Mouse (Mus musculus) liver, embryonic 14.5 days (tissue): Measurements from ENCODE around the gene Rela. TPM values are rescaled to one million over a fixed set of nuclear protein-coding genes. Genes with fewer than 3 reads are reported as not detected.

Source experiments
- ATAC-seq: fragments of 200-750 bp; cut with Nextera tagmentation; 2 replicates; pipeline ENCODE4 v1.8.0; 2017; ENCODE audit warnings: moderate number of reproducible peaks, mild to moderate bottlenecking, moderate library complexity; ENCODE audit not compliant: insufficient read depth
- DNase-seq, 3 experiments: peaks; one replicate each; pipeline ENCODE4 v3.0.0-alpha.2; 2012 to 2013; ENCODE audit warnings: low read depth in 3 of 3, low spot score in 3 of 3
- H3K27ac ChIP-seq: fragments of 300-500 bp; sonication (generic); 2 replicates; pipeline ENCODE4 v1.5.1; 2014; ENCODE audit warnings: moderate library complexity, mild to moderate bottlenecking, control low read depth, inconsistent platforms
- H3K27me3 ChIP-seq: fragments of 300-500 bp; sonication (generic); 2 replicates; pipeline ENCODE4 v1.6.1; 2014; ENCODE audit warnings: mild to moderate bottlenecking, low read length, moderate library complexity; ENCODE audit not compliant: control insufficient read depth, insufficient read depth
- H3K36me3 ChIP-seq: fragments of 300-500 bp; sonication (generic); replicated peaks from 2 replicates; pipeline ENCODE4 v1.6.1; 2014; ENCODE audit warnings: low read depth; ENCODE audit not compliant: control insufficient read depth, insufficient read depth
- H3K4me1 ChIP-seq, 2 experiments: fragments of 200-500 bp in 1 of 2; fragments of 300-500 bp in 1 of 2; sonication (generic) in 1 of 2; replicated peaks; 2 replicates each; pipeline ENCODE4 v1.6.1; 2012 to 2014; ENCODE audit warnings: antibody characterized with exemption in 1 of 2, inconsistent platforms in 1 of 2, low read length in 1 of 2; ENCODE audit not compliant: control insufficient read depth in 2 of 2, insufficient read depth in 2 of 2
- H3K4me2 ChIP-seq: fragments of 300-500 bp; sonication (generic); 2 replicates; pipeline ENCODE4 v1.6.1; 2014; ENCODE audit warnings: low read depth, mild to moderate bottlenecking, control low read depth, moderate library complexity
- H3K4me3 ChIP-seq, 2 experiments: fragments of 200-500 bp in 1 of 2; fragments of 300-500 bp in 1 of 2; sonication (generic) in 1 of 2; 2 replicates each; pipeline ENCODE4 v1.5.1; 2012 to 2014; ENCODE audit warnings: low read depth in 2 of 2, low read length in 2 of 2, mild to moderate bottlenecking in 2 of 2, control low read depth in 1 of 2, inconsistent platforms in 1 of 2, moderate library complexity in 1 of 2; ENCODE audit not compliant: insufficient read depth in 1 of 2
- H3K9ac ChIP-seq: fragments of 300-500 bp; sonication (generic); replicated peaks from 2 replicates; pipeline ENCODE4 v1.6.1; 2014; ENCODE audit warnings: mild to moderate bottlenecking, control low read depth, moderate library complexity
- H3K9me3 ChIP-seq: fragments of 300-500 bp; sonication (generic); 2 replicates; pipeline ENCODE4 v1.6.1; 2016; ENCODE audit warnings: low read length, mixed read lengths; ENCODE audit not compliant: control insufficient read depth
- CTCF ChIP-seq: IDR thresholded peaks from 2 replicates; pipeline ENCODE4 v1.5.1; 2016; ENCODE audit warnings: antibody characterized with exemption, low read depth, control low read depth
- EP300 ChIP-seq: IDR thresholded peaks from 2 replicates; pipeline ENCODE4 v1.6.1; 2016; ENCODE audit warnings: antibody characterized with exemption, low read depth
- WGBS: fragments of 180-500 bp; shearing (Covaris S2); extraction: QIAGEN DNeasy Blood & Tissue Kit; methylation state at CpG from one replicate; pipeline ENCODE4 v1.1.7; 2014; ENCODE audit not compliant: insufficient replicate concordance; 5-methylcytosine and 5-hydroxymethylcytosine counted together
- polyA plus RNA-seq, 2 experiments: library from polyadenylated mRNA; depleted of rRNA in 1 of 2; stranded (reverse) in 1 of 2; unstranded in 1 of 2; fragments of >200 nt; fragmentation: Nextera tagmentation in 1 of 2; extraction: Ambion mirVana in 1 of 2; gene quantifications; 2 replicates each; pipeline versions ENCODE4 v1.2.1 to v1.2.3; 2012 to 2014

Rela gene
- polyA plus RNA-seq, 2 experiments = 14.8 to 18.9 TPM

- Histone ChIP-seq H3K36me3 (peaks cover 52% of the 10 kb centered on the region), H3K27me3 (no peaks in the 10 kb centered on the region), H3K9ac (no peak overlapping the region), H3K4me1 (peaks cover 13 to 22% of the 10 kb centered on the region in 2 experiments), H3K9me3 (no peaks in the 10 kb centered on the region), H3K27ac (no peak overlapping the region), H3K4me3 (no peak overlapping the region), H3K4me2 (no peak overlapping the region)
- DNase-seq (no peak), ATAC-seq (no peak)
- WGBS = 89% methylated on average over 17 of the region's 17 CpGs
- TF ChIP-seq CTCF (no peak), EP300 (no peak)
Measured at GRCm38 (mm10) chr19:5641021-5641420, 3.7 kb downstream of the Rela start.

- WGBS = 76% methylated on average over 8 of the region's 8 CpGs
- Histone ChIP-seq H3K4me3 (no peak overlapping the region), H3K27me3 (no peaks in the 10 kb centered on the region), H3K9ac (no peak overlapping the region), H3K27ac (no peak overlapping the region), H3K4me1 (peaks cover 13 to 17% of the 10 kb centered on the region in 2 experiments), H3K36me3 (peaks cover 56% of the 10 kb centered on the region), H3K9me3 (no peaks in the 10 kb centered on the region), H3K4me2 (no peak overlapping the region)
- DNase-seq = no peak
- ATAC-seq = no peak
- TF ChIP-seq EP300 (no peak), CTCF (no peak)
Measured at GRCm38 (mm10) chr19:5641641-5642040, 4.4 kb downstream of the Rela start.

- Histone ChIP-seq H3K4me3 (no peak overlapping the region), H3K36me3 (peaks cover 60% of the 10 kb centered on the region), H3K9ac (no peak overlapping the region), H3K4me2 (no peak overlapping the region), H3K9me3 (no peaks in the 10 kb centered on the region), H3K27ac (no peak overlapping the region), H3K27me3 (no peaks in the 10 kb centered on the region), H3K4me1 (peaks cover 0 to 12% of the 10 kb centered on the region in 2 experiments; a peak in 2 of 4 replicates)
- ATAC-seq (no peak), DNase-seq (no peak)
- TF ChIP-seq EP300 (no peak), CTCF (no peak)
- 89% methylated on average over 9 of the region's 9 CpGs for WGBS
Measured at GRCm38 (mm10) chr19:5645280-5645679, 8.0 kb downstream of the Rela start.

GRCm38 (mm10) chr19:5646731-5647330 is 9.5 kb downstream of the Rela start:
- H3K4me2 ChIP-seq = no peak overlapping the region
- no peak overlapping the region for H3K27ac ChIP-seq
- no peak for TF ChIP-seq CTCF
- TF ChIP-seq EP300 = no peak
- H3K4me3 ChIP-seq = no peak overlapping the region
- 76% methylated on average over 8 of the region's 8 CpGs for WGBS
- H3K27me3 ChIP-seq = no peaks in the 10 kb centered on the region
- H3K4me1 ChIP-seq = peaks cover 0 to 14% of the 10 kb centered on the region in 2 experiments; a peak in 2 of 4 replicates
- no peak overlapping the region for H3K9ac ChIP-seq
- peaks cover 61% of the 10 kb centered on the region for H3K36me3 ChIP-seq
- no peak for DNase-seq
- no peak for ATAC-seq
- H3K9me3 ChIP-seq = no peaks in the 10 kb centered on the region

GRCm38 (mm10) chr19:5647791-5648190 is 10.5 kb downstream of the Rela start:
- Histone ChIP-seq H3K27ac (no peak overlapping the region; the same call in 1 of the 2 replicates), H3K9me3 (no peaks in the 10 kb centered on the region)
- WGBS = 89% methylated on average over 6 of the region's 6 CpGs

More at GRCm38 (mm10) chr19:5647791-5648190, 10.5 kb downstream of the Rela start:
- ATAC-seq (no peak), DNase-seq (no peak)
- Histone ChIP-seq H3K4me1 (peaks cover 3 to 15% of the 10 kb centered on the region in 2 experiments; a peak in 2 of 4 replicates), H3K27me3 (no peaks in the 10 kb centered on the region), H3K9ac (no peak overlapping the region), H3K36me3 (peaks cover 63% of the 10 kb centered on the region), H3K4me3 (no peak overlapping the region), H3K4me2 (no peak overlapping the region)
- TF ChIP-seq CTCF (no peak), EP300 (no peak)
